Mouse (Mus musculus): ENCODE measurements at regions not wholly inside any gene's neighbourhood (a gene's known extent, or its start where the extent isn't known, plus 50 kb on each side); places are given as distances from the start of the nearest gene placed in this dataset.

GRCm38 (mm10) chr13:29034444-29034843 is 80.9 kb upstream of the Sox4 start:
- no peak overlapping the region for H3K4me2 ChIP-seq (ENCODE audit: low read depth)
- no peaks in the 10 kb centered on the region for H3K4me1 ChIP-seq (ENCODE audit: insufficient read depth)
- no peak for ATAC-seq
- no peak overlapping the region for H3K4me3 ChIP-seq (ENCODE audit: low read depth, low read length)
- no peaks in the 10 kb centered on the region for H3K9me3 ChIP-seq (ENCODE audit: low read length)
- WGBS: 55% methylated on average over 8 of the region's 8 CpGs
- H3K36me3 ChIP-seq (ENCODE audit: insufficient read depth): peaks cover 3% of the 10 kb centered on the region; the same call in 1 of the 2 replicates
- no peak overlapping the region for H3K9ac ChIP-seq
- DNase-seq: no peak
- H3K27ac ChIP-seq (ENCODE audit: low read depth, low read length): no peak overlapping the region
- no peaks in the 10 kb centered on the region for H3K27me3 ChIP-seq (ENCODE audit: insufficient read depth, low read length)
- no peak for TF ChIP-seq CTCF (IDR thresholded peaks at IDR 0.05; ENCODE audit: low read depth)

- H3K4me1 ChIP-seq (ENCODE audit: insufficient read depth): no peaks in the 10 kb centered on the region
- H3K4me3 ChIP-seq (ENCODE audit: low read depth, low read length): no peak overlapping the region
- no peak for TF ChIP-seq CTCF (IDR thresholded peaks at IDR 0.05; ENCODE audit: low read depth)
- H3K9ac ChIP-seq: no peak overlapping the region
- DNase-seq (no peak), ATAC-seq (no peak)
- no peak overlapping the region for H3K4me2 ChIP-seq (ENCODE audit: low read depth)
- no peaks in the 10 kb centered on the region for H3K27me3 ChIP-seq (ENCODE audit: insufficient read depth, low read length)
- WGBS: 94% methylated on average over 10 of the region's 10 CpGs
- H3K9me3 ChIP-seq (ENCODE audit: low read length): no peaks in the 10 kb centered on the region
- H3K36me3 ChIP-seq (ENCODE audit: insufficient read depth): peaks cover 3% of the 10 kb centered on the region; the same call in 1 of the 2 replicates
- no peak overlapping the region for H3K27ac ChIP-seq (ENCODE audit: low read depth, low read length)
These were observed 73.6 kb upstream of the Sox4 start for GRCm38 (mm10) chr13:29027146-29027545.

- 76% methylated on average over 1 of the region's 1 CpGs for WGBS
- H3K9ac ChIP-seq: no peak overlapping the region
- DNase-seq (no peak), ATAC-seq (no peak)
- H3K36me3 ChIP-seq (ENCODE audit: insufficient read depth): no peaks in the 10 kb centered on the region
- H3K27ac ChIP-seq (ENCODE audit: low read depth, low read length): no peak overlapping the region
- H3K9me3 ChIP-seq (ENCODE audit: low read length): no peaks in the 10 kb centered on the region
- H3K4me2 ChIP-seq (ENCODE audit: low read depth): no peak overlapping the region
- H3K4me1 ChIP-seq (ENCODE audit: insufficient read depth): no peaks in the 10 kb centered on the region
- H3K4me3 ChIP-seq (ENCODE audit: low read depth, low read length): no peak overlapping the region
- no peaks in the 10 kb centered on the region for H3K27me3 ChIP-seq (ENCODE audit: insufficient read depth, low read length)
- TF ChIP-seq CTCF (IDR thresholded peaks at IDR 0.05; ENCODE audit: low read depth): no peak
These were observed 70.0 kb upstream of the Sox4 start for GRCm38 (mm10) chr13:29023486-29023885.

- H3K4me2 ChIP-seq (ENCODE audit: low read depth): no peak overlapping the region
- ATAC-seq: no peak
- no peaks in the 10 kb centered on the region for H3K27me3 ChIP-seq (ENCODE audit: insufficient read depth, low read length)
- H3K27ac ChIP-seq (ENCODE audit: low read depth, low read length): no peak overlapping the region
- no peak for DNase-seq
- H3K9me3 ChIP-seq (ENCODE audit: low read length): no peaks in the 10 kb centered on the region
- H3K4me1 ChIP-seq (ENCODE audit: insufficient read depth): no peaks in the 10 kb centered on the region
- H3K9ac ChIP-seq: no peak overlapping the region
- H3K36me3 ChIP-seq (ENCODE audit: insufficient read depth): no peaks in the 10 kb centered on the region
- no peak for TF ChIP-seq CTCF (IDR thresholded peaks at IDR 0.05; ENCODE audit: low read depth)
- 95% methylated on average over 3 of the region's 3 CpGs for WGBS
- H3K4me3 ChIP-seq (ENCODE audit: low read depth, low read length): no peak overlapping the region
These were observed 66.3 kb upstream of the Sox4 start for GRCm38 (mm10) chr13:29019839-29020238.

- DNase-seq: peak; percentile 90
- H3K4me2 ChIP-seq (ENCODE audit: low read depth): peak overlapping the region; percentile 57
- no peak for TF ChIP-seq CTCF (IDR thresholded peaks at IDR 0.05; ENCODE audit: low read depth)
- no peaks in the 10 kb centered on the region for H3K9me3 ChIP-seq (ENCODE audit: low read length)
- no peaks in the 10 kb centered on the region for H3K27me3 ChIP-seq (ENCODE audit: insufficient read depth, low read length)
- peaks cover 4% of the 10 kb centered on the region; the same call in 1 of the 2 replicates for H3K4me1 ChIP-seq (ENCODE audit: insufficient read depth)
- H3K36me3 ChIP-seq (ENCODE audit: insufficient read depth): no peaks in the 10 kb centered on the region
- H3K9ac ChIP-seq: peak overlapping the region; percentile 43
- peak overlapping the region; percentile 92 for H3K27ac ChIP-seq (ENCODE audit: low read depth, low read length)
- peak overlapping the region; percentile 34 for H3K4me3 ChIP-seq (ENCODE audit: low read depth, low read length)
- peak; percentile 81 for ATAC-seq
- WGBS: 43% methylated on average over 25 of the region's 25 CpGs
These were observed 62.7 kb upstream of the Sox4 start for GRCm38 (mm10) chr13:29016145-29016651.

- ATAC-seq (peak; percentile 65), DNase-seq (no peak)
- TF ChIP-seq CTCF (IDR thresholded peaks at IDR 0.05; ENCODE audit: low read depth): no peak
These were observed 62.1 kb upstream of the Sox4 start for GRCm38 (mm10) chr13:29015605-29015994.

GRCm38 (mm10) chr13:29014827-29015604 is 61.5 kb upstream of the Sox4 start:
- Histone ChIP-seq H3K27me3 (ENCODE audit: insufficient read depth, low read length) (no peaks in the 10 kb centered on the region), H3K9me3 (ENCODE audit: low read length) (no peaks in the 10 kb centered on the region), H3K9ac (peak overlapping the region; percentile 43), H3K4me3 (ENCODE audit: low read depth, low read length) (peak overlapping the region; percentile 34), H3K4me1 (ENCODE audit: insufficient read depth) (peaks cover 4% of the 10 kb centered on the region; the same call in 1 of the 2 replicates), H3K4me2 (ENCODE audit: low read depth) (peak overlapping the region; percentile 57), H3K27ac (ENCODE audit: low read depth, low read length) (peak overlapping the region; percentile 92), H3K36me3 (ENCODE audit: insufficient read depth) (no peaks in the 10 kb centered on the region)
- peak; percentile 78 for DNase-seq
- ATAC-seq: peak; percentile 78
- WGBS: 6% methylated on average over 13 of the region's 13 CpGs
- no peak for TF ChIP-seq CTCF (IDR thresholded peaks at IDR 0.05; ENCODE audit: low read depth)

More at GRCm38 (mm10) chr13:29015605-29015994, 62.1 kb upstream of the Sox4 start:
- Histone ChIP-seq H3K9me3 (ENCODE audit: low read length) (no peaks in the 10 kb centered on the region), H3K27me3 (ENCODE audit: insufficient read depth, low read length) (no peaks in the 10 kb centered on the region), H3K4me2 (ENCODE audit: low read depth) (peak overlapping the region; percentile 57), H3K9ac (peak overlapping the region; percentile 43), H3K4me3 (ENCODE audit: low read depth, low read length) (peak overlapping the region; percentile 34), H3K4me1 (ENCODE audit: insufficient read depth) (peaks cover 4% of the 10 kb centered on the region; the same call in 1 of the 2 replicates), H3K36me3 (ENCODE audit: insufficient read depth) (no peaks in the 10 kb centered on the region), H3K27ac (ENCODE audit: low read depth, low read length) (peak overlapping the region; percentile 92)
- 5% methylated on average over 9 of the region's 9 CpGs for WGBS
